Mouse (Mus musculus): Measurements from ENCODE around the gene Tmem247.

The Tmem247 gene

DNA sequence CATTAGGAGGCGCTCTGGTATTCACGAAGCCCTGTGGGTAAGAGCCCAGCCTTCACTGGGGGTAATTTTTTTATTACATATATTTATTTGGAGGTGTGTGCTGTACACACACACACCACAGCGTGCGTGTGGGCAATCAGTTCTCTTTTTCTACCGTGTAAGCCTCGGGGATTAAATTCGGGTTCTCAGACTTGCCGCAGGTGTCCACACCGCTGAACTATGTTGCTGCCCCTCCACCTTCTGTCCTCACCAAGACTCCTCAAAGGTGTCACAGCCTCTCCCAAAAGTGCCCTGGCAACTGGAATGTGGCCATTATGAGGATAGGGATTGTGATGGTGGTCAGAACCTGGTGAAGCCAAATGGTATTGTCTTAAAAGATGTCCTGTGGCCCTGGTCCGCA is at the start of gene Tmem247:
Tmem247 (plus strand) TSS at position 301 of the 400 bp plus-strand sequence.
- DNase-seq (ENCODE audit: low spot score in 2 of 2), result no peak

DNA sequence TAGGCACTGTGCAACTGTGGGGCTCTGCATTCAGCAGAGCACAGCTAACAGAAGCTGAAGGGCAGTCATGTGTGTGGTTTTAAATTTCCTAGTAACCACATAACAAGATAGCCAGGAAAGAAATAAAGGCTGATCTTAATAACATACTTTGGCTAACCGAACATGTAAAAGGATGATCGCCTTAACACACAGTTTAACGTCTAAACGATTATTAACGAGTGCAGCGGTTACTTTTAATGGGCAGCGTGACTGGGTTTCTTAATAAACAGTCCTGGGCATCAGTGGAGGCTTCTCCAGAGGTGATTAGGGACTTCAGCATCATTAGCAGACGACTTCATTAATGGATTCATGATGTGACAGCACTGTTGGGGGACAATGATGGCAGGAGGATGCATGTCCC is 46.6 kb upstream of the Tmem247 start:
- no peak for DNase-seq (ENCODE audit: low spot score in 2 of 2)

DNA sequence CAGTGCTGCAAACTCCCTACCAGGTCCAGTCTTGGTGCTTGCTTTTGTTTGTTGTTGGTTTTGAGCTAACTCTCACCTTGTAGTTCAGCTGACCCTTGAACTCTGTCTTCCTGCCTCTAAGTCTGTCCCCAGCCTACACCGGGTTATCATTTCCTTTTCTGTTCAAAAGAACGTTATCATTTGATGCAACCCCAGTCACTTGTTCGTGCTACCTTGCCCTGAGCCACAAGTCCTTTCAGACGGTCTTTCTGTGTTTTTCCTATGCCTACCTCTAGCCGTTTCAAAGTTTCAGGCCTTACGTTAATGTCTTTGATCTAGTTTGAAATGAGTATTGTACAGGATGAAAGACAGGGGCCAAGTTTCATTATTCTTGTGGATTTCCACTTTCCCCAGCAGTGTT is 44.5 kb upstream of the Tmem247 start:
- no peak for DNase-seq (ENCODE audit: low spot score in 2 of 2)

DNA sequence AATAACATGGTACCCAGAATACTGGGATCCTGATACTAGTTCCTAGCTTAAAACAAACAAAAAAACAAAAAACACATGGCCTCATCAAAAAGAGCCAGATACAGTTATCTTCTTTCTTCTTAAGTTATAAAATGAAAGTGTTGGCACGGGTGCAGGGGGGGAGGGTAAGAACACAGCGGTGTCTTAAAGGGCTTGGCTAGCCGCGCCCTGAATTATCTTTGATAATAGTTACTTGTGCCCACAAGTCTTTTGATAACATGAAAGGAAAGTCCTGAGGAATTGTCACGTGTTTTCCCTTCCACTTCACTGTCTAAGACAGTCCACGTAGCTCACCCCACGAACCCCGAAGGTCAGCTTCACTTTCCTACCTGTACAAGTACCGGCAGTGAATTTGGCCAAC is 40.2 kb upstream of the Tmem247 start:
- DNase-seq (ENCODE audit: low spot score in 2 of 2), result no peak

DNA sequence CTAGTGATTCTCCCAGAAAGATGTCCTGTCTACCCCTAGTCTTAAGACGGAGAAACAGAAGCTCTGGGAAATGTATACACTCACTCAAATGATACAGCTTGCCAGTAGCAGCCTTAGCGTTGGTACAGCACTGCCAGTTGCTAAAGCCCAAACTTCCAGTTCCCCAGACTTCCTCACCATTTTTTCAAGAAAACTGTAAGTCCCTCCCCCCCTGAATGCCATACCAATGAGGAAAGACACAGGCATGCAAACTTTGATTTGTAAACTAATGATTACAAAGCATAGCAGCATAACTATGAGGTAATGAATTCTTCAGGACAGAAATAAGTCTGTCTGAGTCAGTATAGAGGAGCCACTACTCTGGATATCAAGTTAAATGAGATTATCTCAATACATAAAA is 39.4 kb upstream of the Tmem247 start:
- no peak for DNase-seq (ENCODE audit: low spot score in 2 of 2)

DNA sequence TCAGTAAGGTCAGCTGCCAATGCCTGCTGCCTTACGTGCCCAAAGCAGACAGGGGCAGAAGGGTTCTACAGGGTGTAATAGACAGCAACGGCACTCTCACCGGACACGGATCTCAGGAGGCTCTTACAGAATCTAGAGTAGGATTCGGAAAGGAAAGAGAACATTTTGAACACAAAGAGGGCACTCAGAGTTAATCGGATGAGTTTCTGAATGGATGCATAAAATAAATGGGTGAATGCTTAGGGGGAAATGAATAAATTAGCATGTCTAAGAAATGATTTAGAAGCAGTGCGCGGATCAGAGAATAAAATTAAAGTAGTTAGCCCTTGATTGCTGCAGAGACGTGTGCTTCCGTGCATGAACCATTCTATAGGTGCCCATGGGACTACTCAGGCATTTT is 37.1 kb upstream of the Tmem247 start:
- DNase-seq (ENCODE audit: low spot score in 2 of 2), result no peak

DNA sequence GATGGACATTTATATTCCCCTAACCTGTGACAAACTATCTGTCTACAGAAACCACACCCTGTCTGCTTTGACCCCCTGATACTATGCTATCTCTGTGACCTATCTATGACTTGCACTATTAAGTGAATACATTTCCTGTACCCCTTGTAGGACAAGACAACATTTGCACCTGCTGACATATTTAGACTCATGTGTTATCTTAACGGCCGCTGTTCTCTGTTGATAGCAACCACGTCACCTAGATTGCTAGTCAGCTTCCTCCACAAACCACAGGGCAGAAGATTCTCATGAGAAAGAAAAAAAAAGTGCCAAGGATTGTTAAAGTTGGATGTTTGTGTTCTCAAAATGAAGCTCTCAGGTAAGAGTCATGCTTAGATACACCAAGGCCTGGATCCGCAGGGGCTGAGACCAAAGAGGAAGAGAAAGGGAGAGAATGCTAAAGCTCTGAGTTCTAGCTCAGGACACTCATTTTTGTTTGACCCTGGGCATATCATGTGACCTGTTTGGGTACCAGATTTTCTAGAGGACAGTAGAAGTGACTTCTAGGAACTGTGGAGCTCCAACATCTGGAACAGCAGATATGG is 36.6 kb upstream of the Tmem247 start:
- no peak for DNase-seq (ENCODE audit: low spot score in 2 of 2)

DNA sequence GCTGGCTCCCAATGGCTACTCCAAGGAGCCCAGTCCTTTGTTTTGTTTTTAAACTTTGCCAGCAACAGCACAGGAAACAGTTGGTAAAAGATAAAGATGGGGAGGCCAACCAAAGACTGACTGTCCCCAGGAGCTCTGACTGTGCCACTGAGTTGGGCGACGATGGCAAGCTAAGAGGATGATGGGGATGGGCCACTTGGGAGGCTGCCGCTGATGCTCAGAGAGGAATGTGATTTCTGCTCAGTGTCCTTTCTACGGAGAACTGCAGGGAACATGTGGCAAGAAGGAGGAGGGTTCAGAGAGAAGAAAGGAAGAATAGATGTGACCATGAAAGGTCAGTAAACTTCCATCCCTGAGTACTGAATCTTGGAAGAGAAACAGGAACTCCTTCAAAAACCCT is 22.0 kb upstream of the Tmem247 start:
- no peak for DNase-seq (ENCODE audit: low spot score in 2 of 2)

DNA sequence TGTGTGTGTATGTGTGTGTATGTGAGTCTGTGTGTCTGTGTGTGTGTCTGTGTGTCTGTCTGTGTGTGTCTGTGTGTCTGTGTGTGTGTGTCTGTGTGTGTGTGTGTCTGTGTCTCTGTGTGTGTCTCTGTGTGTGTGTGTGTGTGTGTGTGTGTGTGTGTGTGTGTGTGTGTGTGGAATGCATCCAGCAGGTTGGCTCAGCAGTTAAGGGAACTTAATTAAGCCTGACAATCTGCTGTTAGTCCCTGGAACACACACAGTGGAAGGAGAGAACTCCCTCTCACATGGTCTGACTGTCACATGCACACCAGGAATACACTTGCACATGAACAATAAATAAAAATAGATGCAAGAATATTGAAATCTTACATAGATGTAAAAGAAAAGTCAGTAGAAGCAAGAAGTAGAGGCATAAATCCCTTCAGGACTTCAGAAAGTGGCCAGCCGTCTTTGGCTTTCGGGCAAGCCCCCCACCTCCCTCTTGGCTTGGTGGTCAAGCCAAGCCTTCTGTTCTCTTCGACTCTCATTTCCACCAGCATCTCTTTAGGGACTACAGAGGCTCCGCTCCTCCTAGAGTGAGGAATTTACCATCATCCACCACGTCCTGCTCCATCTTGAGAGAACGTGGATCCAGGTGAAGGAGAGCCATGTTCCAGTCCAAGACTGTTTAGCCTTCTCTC is 19.5 kb upstream of the Tmem247 start:
- DNase-seq (ENCODE audit: low spot score in 2 of 2), result no peak

DNA sequence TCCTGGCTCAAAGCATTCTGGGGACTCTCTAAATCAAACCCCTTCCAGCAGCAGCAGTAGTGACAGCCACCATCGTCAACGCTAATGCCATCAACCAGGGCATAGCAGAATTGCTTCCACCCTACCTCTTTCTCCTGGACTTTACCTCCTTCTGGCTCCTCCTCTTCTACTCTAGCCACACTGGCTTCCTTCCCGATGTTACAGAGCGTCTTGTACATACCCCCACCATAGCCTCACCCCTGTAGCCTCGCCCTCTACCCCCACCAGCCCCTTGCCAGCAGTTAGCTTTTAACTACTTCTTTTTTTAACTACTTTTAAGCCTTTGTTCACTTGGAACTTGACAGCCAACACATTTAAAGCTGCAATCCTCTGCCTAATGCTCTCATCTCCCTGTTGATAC is 17.3 kb upstream of the Tmem247 start:
- no peak for DNase-seq (ENCODE audit: low spot score in 2 of 2)

DNA sequence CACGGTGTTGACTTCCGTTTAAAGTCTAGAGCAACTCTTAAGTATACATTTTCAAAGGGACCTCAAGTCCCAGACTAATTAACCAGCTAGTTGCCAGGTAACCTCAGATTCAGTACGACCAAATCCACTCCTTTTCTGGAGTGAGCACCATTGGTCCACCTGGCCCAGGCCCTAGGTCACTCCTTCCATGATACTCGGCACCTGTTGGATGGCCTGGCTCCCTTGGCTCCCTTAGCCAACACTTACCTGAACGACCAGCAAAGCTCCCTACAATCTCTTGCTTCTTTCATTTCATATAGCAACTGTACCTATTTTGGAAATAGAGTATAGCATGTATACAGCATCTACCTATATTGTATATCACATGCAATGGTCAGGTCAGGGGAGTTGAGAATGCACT is 16.6 kb upstream of the Tmem247 start:
- no peak for DNase-seq (ENCODE audit: low spot score in 2 of 2)

DNA sequence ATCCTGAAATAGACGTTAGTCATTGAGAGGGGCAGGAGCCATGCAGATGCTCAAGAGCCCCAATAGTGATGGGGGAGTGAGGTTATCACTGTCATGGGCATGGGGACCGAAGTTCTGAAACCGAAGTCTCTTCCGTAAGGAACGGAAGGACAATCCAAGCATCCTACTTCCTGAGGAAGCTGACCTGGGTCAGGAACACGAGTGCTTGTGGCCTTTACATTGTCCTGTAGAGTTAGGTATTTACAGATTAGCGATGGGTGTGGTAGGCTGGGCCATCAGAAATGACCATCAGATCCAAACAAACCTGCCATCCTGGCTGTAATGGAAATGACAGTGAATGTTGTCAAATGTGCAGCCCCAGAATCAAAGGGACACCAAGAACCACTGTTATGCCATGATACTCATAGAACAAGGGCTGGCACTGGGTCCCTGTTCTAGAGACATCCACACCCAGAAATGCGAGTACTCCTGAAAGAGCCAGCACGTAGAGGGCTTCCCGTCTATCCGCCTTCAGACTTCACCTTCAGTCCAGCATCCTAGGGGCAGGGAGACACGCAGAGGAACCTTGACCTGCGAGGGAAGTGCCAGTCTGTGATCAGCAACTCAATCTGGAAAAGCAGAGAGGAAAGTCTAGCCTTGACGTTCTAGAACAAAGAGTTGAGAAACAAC is 14.6 kb upstream of the Tmem247 start:
- DNase-seq (ENCODE audit: low spot score in 2 of 2), result no peak

DNA sequence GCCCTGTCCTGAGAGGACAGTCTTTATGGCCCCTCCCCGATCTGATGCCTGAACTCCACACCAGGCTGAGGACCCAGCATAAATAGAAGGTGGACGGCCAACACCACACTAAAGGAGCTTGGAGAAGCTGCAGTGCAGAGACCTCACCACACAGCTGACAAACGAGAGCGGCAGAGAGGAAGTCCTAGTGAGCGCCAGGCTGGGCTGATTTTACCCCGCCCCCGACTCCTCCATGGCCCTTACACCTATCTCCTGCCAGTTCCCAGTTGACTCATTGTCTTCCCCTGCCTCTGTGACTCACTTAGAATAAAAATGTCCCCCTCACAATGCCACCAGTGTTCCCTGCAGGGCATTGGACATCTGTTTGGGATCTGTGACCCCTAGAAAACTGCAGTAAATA is 13.6 kb upstream of the Tmem247 start:
- DNase-seq (ENCODE audit: low spot score in 2 of 2), result peak in 1 of 2 experiments; percentile 22

DNA sequence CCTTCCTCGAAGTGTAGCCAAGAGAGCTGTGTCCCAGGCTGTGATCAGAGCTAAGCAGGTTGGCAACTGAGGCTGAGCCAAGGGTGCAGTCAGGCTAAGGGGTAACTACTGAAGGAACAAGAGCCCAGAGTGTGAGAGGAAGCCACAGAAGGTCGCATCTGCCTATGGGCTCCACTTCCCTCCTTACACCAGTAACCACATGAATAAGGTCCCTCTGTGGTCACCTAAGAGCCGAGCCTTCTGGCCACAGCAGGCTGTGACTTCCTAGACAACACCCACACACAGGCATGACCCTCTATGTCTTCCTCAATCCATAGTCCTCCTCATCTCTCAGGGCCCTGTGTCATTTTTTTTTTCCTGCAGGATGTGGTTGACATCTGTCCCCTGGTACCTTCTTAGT is 12.9 kb upstream of the Tmem247 start:
- DNase-seq (ENCODE audit: low spot score in 2 of 2), result no peak

DNA sequence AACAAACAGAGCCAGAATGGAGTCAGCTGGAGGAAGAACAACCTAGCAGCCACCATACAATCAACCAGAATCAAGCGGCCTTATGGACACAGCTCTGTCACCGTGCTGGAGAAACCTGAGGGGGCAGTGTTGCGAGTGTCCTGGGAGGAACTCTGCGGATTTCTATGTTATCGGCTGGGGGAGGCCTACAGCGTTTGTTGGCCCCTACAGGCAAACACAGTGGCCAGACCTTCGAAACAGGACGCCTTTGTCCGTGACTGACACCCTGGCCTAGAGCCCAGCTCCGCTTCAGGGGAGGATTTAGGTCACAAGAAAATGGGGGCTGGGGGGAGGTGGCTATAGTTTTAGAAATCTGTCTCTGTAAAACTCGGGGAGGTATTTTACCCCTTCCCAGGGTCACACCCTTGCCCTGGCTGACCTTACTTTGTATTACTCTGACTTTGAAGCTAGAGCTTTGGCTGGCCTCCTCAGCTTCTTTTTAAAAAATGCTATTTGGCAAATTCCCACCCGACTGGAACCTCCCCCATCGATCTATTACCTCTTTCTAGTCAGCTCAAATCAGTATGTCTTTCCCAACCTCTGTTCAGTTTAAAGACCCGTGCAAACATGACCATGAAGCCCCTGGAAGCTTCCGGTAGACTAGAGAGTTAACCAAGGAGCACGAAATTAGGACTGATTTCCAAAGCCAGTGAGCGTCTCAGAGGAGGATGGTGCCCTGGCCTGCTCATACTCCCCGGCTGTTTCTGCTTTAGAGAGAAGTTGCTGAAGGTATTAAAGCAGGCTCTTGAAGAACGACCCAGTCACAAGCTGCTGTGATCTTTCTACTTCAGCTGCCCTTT is 11.6 kb upstream of the Tmem247 start:
- peak in 1 of 2 experiments; percentile 38 for DNase-seq (ENCODE audit: low spot score in 2 of 2)

DNA sequence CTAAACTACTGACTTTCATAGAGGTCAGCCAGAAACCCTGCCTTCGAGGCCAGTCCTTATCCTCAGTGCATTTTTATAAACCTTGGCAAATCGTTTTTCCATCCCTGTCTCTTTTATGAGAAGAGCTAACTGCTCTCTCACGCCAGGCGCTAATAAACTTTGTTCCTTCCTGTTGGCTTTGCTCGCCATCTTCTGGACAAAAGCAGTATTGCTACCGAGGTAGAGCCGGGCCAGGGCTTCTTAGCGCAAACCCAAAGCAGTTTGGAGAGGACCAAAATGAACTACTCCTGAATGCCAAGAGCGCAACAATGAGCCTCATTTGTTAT is 11.0 kb upstream of the Tmem247 start:
- peak in 1 of 2 experiments; percentile 90 for DNase-seq (ENCODE audit: low spot score in 2 of 2)

DNA sequence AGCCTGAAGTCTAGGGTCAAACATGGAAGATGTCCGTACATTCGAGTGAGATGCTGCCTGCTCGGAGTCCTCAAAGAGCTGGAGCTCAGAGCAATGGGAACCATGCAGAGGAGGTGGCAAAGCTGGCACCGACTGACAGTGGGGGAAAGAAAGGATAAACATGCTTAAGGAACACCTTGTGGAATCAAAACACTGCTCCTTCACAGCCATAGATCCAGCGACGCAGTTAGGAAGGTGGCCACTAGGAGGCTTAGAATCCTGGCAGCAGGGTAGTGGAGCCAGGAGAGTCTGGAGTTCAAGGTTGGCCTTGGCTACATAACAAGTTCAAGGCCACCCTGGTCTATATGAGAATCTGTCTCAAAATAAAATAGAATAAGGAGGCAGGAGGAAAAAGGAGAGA is 10.5 kb upstream of the Tmem247 start:
- DNase-seq (ENCODE audit: low spot score in 2 of 2), result no peak

DNA sequence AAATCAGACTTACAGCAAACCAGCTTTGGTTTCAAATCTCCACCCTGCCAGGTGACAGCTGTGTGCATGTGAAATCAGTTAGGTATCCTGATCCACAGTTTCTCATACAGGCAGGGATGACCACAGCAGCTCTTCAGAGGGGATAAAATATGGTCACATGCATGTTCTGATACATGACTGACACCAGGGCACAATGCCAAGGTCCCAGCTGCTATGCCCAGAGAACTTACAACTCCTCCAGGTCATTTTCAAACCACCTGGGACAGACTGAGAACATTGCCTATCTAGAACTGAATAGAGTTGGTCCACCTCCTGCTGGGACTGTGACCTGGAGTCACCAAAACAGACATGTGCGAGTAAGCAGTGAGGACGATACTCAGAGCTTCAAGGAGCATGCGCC is 10.1 kb upstream of the Tmem247 start:
- DNase-seq (ENCODE audit: low spot score in 2 of 2), result no peak

DNA sequence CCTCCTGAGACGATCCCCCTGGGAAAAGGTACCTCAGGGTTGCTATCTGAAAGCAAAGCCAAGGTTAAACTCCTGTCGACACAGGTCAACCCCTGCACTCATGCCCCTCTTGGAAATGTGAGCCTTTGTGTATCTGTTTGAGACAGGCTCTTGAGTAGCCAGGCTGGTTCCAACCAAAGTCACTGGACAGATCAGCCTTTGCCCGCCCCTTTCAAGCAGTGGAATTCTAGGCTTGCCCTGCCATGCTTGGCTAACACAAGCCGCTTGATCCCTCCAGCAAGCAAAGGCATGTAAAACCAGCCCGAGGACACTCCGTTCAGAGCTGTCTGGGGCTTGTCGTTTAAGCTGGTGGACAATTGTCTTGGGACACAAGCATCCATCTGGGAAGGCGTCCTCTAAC is 8.8 kb upstream of the Tmem247 start:
- no peak for DNase-seq (ENCODE audit: low spot score in 2 of 2)

DNA sequence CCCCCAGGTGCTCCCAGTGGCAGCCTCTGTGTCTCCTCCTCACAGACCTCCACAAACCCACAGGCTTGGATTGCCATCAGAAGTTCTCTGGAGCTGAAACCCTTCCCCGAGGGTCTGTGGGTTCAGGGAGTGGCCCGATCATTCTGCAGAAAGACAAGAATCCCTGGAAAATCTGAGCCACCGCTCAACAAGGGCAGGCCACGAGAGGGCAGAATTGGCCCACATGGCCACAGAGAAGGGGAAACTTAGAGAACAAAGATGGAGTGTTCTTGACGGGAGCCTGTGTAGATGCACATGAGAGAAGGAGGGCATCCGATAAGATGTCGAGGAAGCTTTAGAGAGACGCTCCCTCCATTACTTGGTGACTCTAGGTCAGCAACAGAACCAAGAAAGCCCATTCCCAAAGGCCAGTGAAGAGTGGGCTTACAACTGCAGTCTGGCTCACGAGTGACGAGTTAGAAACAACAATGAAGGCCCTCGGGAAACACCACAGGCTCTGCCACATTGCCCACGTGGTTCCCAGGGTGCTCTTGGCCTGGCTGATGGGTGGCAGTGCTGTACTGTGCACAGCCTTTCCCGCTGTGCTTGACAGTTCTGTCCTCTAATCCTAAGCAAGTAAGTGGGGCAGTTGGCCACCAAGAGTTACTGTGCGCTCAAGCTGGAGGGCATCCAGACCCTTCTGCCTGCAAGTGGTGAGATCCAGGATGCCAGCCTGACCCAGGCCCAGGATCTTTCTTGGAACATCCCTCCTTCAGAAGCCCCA is 7.2 kb upstream of the Tmem247 start:
- peak in 1 of 2 experiments; percentile 56 for DNase-seq (ENCODE audit: low spot score in 2 of 2)

DNA sequence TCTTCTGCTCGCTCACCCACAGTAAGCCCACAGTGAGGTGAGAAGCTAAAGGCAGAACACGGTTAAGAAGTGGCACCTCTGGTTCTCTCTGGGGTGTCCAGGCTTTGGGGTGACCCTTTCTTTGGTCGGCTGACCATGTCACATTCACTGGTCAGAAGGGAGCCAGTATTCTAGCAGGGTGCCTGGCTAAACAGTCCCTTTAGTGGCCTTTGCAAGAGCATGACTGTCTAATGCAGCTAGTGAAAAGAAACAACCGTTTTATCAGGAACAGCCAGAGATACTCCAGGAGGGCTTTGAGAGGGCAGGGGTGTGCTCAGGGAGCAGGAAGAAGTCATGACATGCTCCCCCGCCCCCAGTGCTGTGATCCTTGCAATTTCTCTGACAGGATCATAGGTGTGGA is 5.9 kb upstream of the Tmem247 start:
- DNase-seq (ENCODE audit: low spot score in 2 of 2), result no peak

All from left cerebral cortex, adult 9 months (tissue).